Mouse (Mus musculus): ENCODE results near the gene Slc44a1.
A peak's percentile ranks its signal among the peaks of the same experiment; 100 is the strongest.

Gene Slc44a1

GRCm38 (mm10) chr4:53465887-53466286, 25.7 kb downstream of the Slc44a1 start:
- DNase-seq (ENCODE audit: low read depth, low spot score) = no peak

- no peak for DNase-seq (ENCODE audit: low read depth, low spot score)
These were observed 28.8 kb downstream of the Slc44a1 start for GRCm38 (mm10) chr4:53469007-53469406.

GRCm38 (mm10) chr4:53474109-53474508, 33.9 kb downstream of the Slc44a1 start:
- no peak for DNase-seq (ENCODE audit: low read depth, low spot score)

GRCm38 (mm10) chr4:53475230-53475952, 35.2 kb downstream of the Slc44a1 start:
- no peak for DNase-seq (ENCODE audit: low read depth, low spot score)

- DNase-seq (ENCODE audit: low read depth, low spot score) = no peak
These were observed 38.4 kb downstream of the Slc44a1 start for GRCm38 (mm10) chr4:53478644-53479043.

GRCm38 (mm10) chr4:53487216-53488188, 47.3 kb downstream of the Slc44a1 start:
- DNase-seq (ENCODE audit: low read depth, low spot score) = no peak

GRCm38 (mm10) chr4:53488803-53489202, 48.6 kb downstream of the Slc44a1 start:
- no peak for DNase-seq (ENCODE audit: low read depth, low spot score)

- no peak for DNase-seq (ENCODE audit: low read depth, low spot score)
These were observed 50.2 kb downstream of the Slc44a1 start for GRCm38 (mm10) chr4:53490371-53490770.

- DNase-seq (ENCODE audit: low read depth, low spot score) = no peak
These were observed 51.1 kb downstream of the Slc44a1 start for GRCm38 (mm10) chr4:53491269-53491668.

- no peak for DNase-seq (ENCODE audit: low read depth, low spot score)
These were observed 55.4 kb downstream of the Slc44a1 start for GRCm38 (mm10) chr4:53495646-53496045.

GRCm38 (mm10) chr4:53502764-53503163, 62.6 kb downstream of the Slc44a1 start:
- no peak for DNase-seq (ENCODE audit: low read depth, low spot score)

GRCm38 (mm10) chr4:53512131-53512916, 72.1 kb downstream of the Slc44a1 start:
- DNase-seq (ENCODE audit: low read depth, low spot score) = peak; percentile 37

- DNase-seq (ENCODE audit: low read depth, low spot score) = no peak
These were observed 73.3 kb downstream of the Slc44a1 start for GRCm38 (mm10) chr4:53513276-53514081.

GRCm38 (mm10) chr4:53516011-53516532, 75.9 kb downstream of the Slc44a1 start:
- DNase-seq (ENCODE audit: low read depth, low spot score) = no peak

- DNase-seq (ENCODE audit: low read depth, low spot score) = no peak
These were observed 79.2 kb downstream of the Slc44a1 start for GRCm38 (mm10) chr4:53519429-53519828.

- no peak for DNase-seq (ENCODE audit: low read depth, low spot score)
These were observed 80.8 kb downstream of the Slc44a1 start for GRCm38 (mm10) chr4:53521028-53521427.

- no peak for DNase-seq (ENCODE audit: low read depth, low spot score)
These were observed 82.4 kb downstream of the Slc44a1 start for GRCm38 (mm10) chr4:53522655-53523054.

GRCm38 (mm10) chr4:53525503-53525902, 85.3 kb downstream of the Slc44a1 start:
- no peak for DNase-seq (ENCODE audit: low read depth, low spot score)

- DNase-seq (ENCODE audit: low read depth, low spot score) = no peak
These were observed 85.8 kb downstream of the Slc44a1 start for GRCm38 (mm10) chr4:53525994-53526393.

GRCm38 (mm10) chr4:53526446-53526845, 86.2 kb downstream of the Slc44a1 start:
- no peak for DNase-seq (ENCODE audit: low read depth, low spot score)

GRCm38 (mm10) chr4:53535795-53536194, 95.6 kb downstream of the Slc44a1 start:
- DNase-seq (ENCODE audit: low read depth, low spot score) = no peak

All from skeletal muscle tissue, adult 2 months (tissue).